Comparison of ENCODE assay signal across 12 mouse cellular contexts in the genomic region with DNA sequence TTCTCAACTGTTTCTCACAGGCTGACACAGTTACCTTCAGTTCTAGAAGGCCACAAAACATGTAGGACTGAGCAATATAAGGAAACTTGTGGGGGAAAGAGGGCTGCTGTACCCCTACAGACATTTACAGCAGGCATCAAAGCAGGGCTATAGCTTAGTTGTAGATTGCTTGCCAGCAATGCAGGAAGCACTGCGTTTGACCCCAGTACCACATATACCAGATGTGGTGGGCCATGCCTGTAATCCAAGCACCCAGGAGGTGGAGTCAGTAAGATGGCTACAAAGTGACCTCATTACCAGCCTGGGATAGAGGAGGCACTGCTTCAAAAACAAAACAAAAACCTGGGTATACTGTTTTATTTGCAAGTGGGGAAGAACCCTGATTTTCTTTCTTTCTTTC.
DNase-seq lines count a peak whose midpoint lies in the region; ATAC-seq and TF ChIP-seq lines count a peak whose summit lies in the region.
"Had no signal": no experiment of that assay in that cellular context is flagged by ENCODE, and none has a peak within 500 bp of the region (broad histone marks: within the 10 kb centered on the region; RNA-seq: fewer than 3 reads in every experiment).

No protein-coding gene starts in this region.

- H3K9me3 ChIP-seq in heart, embryonic 10.5 days: no peaks in the 10 kb centered on the region
- no peaks in the 10 kb centered on the region for H3K9me3 ChIP-seq in embryonic facial prominence, embryonic 10.5 days
- H3K9me3 ChIP-seq in limb, embryonic 15.5 days: no peaks in the 10 kb centered on the region
- H3K9me3 ChIP-seq in hindbrain, embryonic 12.5 days (replicated peaks): no peaks in the 10 kb centered on the region
- no peaks in the 10 kb centered on the region for H3K9me3 ChIP-seq in midbrain, postnatal 0 days (ENCODE audit: low read length)

- H3K27me3 ChIP-seq in heart, embryonic 10.5 days (ENCODE audit: insufficient read depth, poor library complexity, severe bottlenecking): no peaks in the 10 kb centered on the region
- H3K27me3 ChIP-seq in embryonic facial prominence, embryonic 10.5 days (replicated peaks; ENCODE audit: low read depth, poor library complexity, severe bottlenecking): no peaks in the 10 kb centered on the region
- H3K27me3 ChIP-seq in limb, embryonic 15.5 days: no peaks in the 10 kb centered on the region
- H3K27me3 ChIP-seq in hindbrain, embryonic 12.5 days: no peaks in the 10 kb centered on the region
- H3K27me3 ChIP-seq in midbrain, postnatal 0 days (ENCODE audit: insufficient read depth, low read length): no peaks in the 10 kb centered on the region

- 33% methylated on average over 1 of the region's 1 CpGs for WGBS in heart, embryonic 10.5 days
- 48% methylated on average over 1 of the region's 1 CpGs for WGBS in embryonic facial prominence, embryonic 10.5 days
- 11% methylated on average over 1 of the region's 1 CpGs for WGBS in limb, embryonic 15.5 days
- 37% methylated on average over 1 of the region's 1 CpGs for WGBS in hindbrain, embryonic 12.5 days
- WGBS in midbrain, postnatal 0 days: 79% methylated on average over 1 of the region's 1 CpGs

- H3K36me3 ChIP-seq in heart, embryonic 10.5 days: no peaks in the 10 kb centered on the region
- H3K36me3 ChIP-seq in embryonic facial prominence, embryonic 10.5 days (replicated peaks): no peaks in the 10 kb centered on the region
- no peaks in the 10 kb centered on the region for H3K36me3 ChIP-seq in limb, embryonic 15.5 days
- no peaks in the 10 kb centered on the region for H3K36me3 ChIP-seq in hindbrain, embryonic 12.5 days
- H3K36me3 ChIP-seq in midbrain, postnatal 0 days (ENCODE audit: insufficient read depth, low read length): no peaks in the 10 kb centered on the region

- no peak overlapping the region for H3K9ac ChIP-seq in limb, embryonic 15.5 days
- no peak overlapping the region for H3K9ac ChIP-seq in hindbrain, embryonic 12.5 days
- H3K9ac ChIP-seq in midbrain, postnatal 0 days (replicated peaks; ENCODE audit: low read length, poor library complexity, severe bottlenecking): no peak overlapping the region

- no peak for DNase-seq in heart, embryonic 10.5 days (ENCODE audit: low spot score)
- DNase-seq in heart, postnatal 36 days: no peak
- DNase-seq in embryonic facial prominence, embryonic 10.5 days (ENCODE audit: low spot score): peak; percentile 54
- peak; percentile 56 for DNase-seq in thymus, postnatal 4 days
- no peak for DNase-seq in layer of hippocampus, adult 8-10 months (ENCODE audit: low spot score in 2 of 2)
- no peak for DNase-seq in midbrain, postnatal 0 days (ENCODE audit: low spot score)
- DNase-seq: cerebellum, adult 18-20 months; heart, adult 2 months; kidney, adult 2 months; midbrain, embryonic 14.5 days had no signal

- 0 out of 2 replicates have a peak overlapping the region, but pooled peaks have one; percentile 36 for H3K27ac ChIP-seq in heart, embryonic 10.5 days
- peak overlapping the region; percentile 35; the same call in 1 of the 2 replicates for H3K27ac ChIP-seq in embryonic facial prominence, embryonic 10.5 days (replicated peaks)
- no peak overlapping the region for H3K27ac ChIP-seq in limb, embryonic 15.5 days
- H3K27ac ChIP-seq in hindbrain, embryonic 12.5 days: no peak overlapping the region
- no peak overlapping the region for H3K27ac ChIP-seq in midbrain, postnatal 0 days (ENCODE audit: low read depth, low read length)
- H3K27ac ChIP-seq: heart, adult 2 months had no signal

- H3K4me1 ChIP-seq in heart, embryonic 10.5 days: peaks cover 24% of the 10 kb centered on the region
- H3K4me1 ChIP-seq in embryonic facial prominence, embryonic 10.5 days: peaks cover 15% of the 10 kb centered on the region
- peaks cover 4% of the 10 kb centered on the region; the same call in 1 of the 2 replicates for H3K4me1 ChIP-seq in limb, embryonic 15.5 days
- no peaks in the 10 kb centered on the region for H3K4me1 ChIP-seq in hindbrain, embryonic 12.5 days
- H3K4me1 ChIP-seq in midbrain, postnatal 0 days (ENCODE audit: insufficient read depth, low read length): no peaks in the 10 kb centered on the region

- H3K4me3 ChIP-seq in heart, embryonic 10.5 days: no peak overlapping the region
- H3K4me3 ChIP-seq in embryonic facial prominence, embryonic 10.5 days: no peak overlapping the region
- no peak overlapping the region for H3K4me3 ChIP-seq in limb, embryonic 15.5 days
- no peak overlapping the region for H3K4me3 ChIP-seq in hindbrain, embryonic 12.5 days
- no peak overlapping the region for H3K4me3 ChIP-seq in midbrain, postnatal 0 days (ENCODE audit: low read depth, low read length)
- H3K4me3 ChIP-seq: heart, adult 2 months had no signal

- ATAC-seq in limb, embryonic 15.5 days (ENCODE audit: insufficient number of reproducible peaks, low FRiP score, low TSS enrichment, low read depth): 0 out of 2 replicates have a peak, but pooled peaks have one; percentile 35
- no peak for ATAC-seq in hindbrain, embryonic 12.5 days (ENCODE audit: low FRiP score)
- ATAC-seq in midbrain, postnatal 0 days (ENCODE audit: low FRiP score): no peak

- TF ChIP-seq CTCF in midbrain, postnatal 0 days (IDR thresholded peaks at IDR 0.05): no peak

- no peak overlapping the region for H3K4me2 ChIP-seq in limb, embryonic 15.5 days
- H3K4me2 ChIP-seq in hindbrain, embryonic 12.5 days (replicated peaks): no peak overlapping the region
- no peak overlapping the region for H3K4me2 ChIP-seq in midbrain, postnatal 0 days (ENCODE audit: low read depth, low read length, poor library complexity, severe bottlenecking)

- intact Hi-C loops in heart, postnatal 36 days (cut with DNase I): no loop called here

Comparison
In these comparisons a context has a peak if more than half of its experiments do, and no peak if none do; other contexts are left out.
1. DNase-seq: peak in embryonic facial prominence, embryonic 10.5 days (single experiment) and thymus, postnatal 4 days (single experiment); none in heart, embryonic 10.5 days (single experiment), heart, postnatal 36 days (0 of 2), layer of hippocampus, adult 8-10 months (0 of 2) and midbrain, postnatal 0 days (single experiment).
2. H3K27ac ChIP-seq: peak in heart, embryonic 10.5 days (single experiment) and embryonic facial prominence, embryonic 10.5 days (single experiment); none in limb, embryonic 15.5 days (single experiment), hindbrain, embryonic 12.5 days (single experiment) and midbrain, postnatal 0 days (single experiment).